Mouse (Mus musculus) adipocyte (in vitro differentiated cells): ENCODE results near the gene Nsmce1.
A peak's percentile ranks its signal among the peaks of the same experiment; 100 is the strongest.
"Not testable (repeated sequence)": the region's sequence is repeated elsewhere in the genome, so short reads cannot be mapped to it uniquely, and the experiment has no call there.

Experiments used
- DNase-seq: peaks from one replicate; pipeline ENCODE4 v3.0.0-alpha.2; 2016; ENCODE audit warnings: low spot score

The Nsmce1 gene

GRCm38 (mm10) chr7:125434666-125435290, 56.6 kb downstream of the Nsmce1 start:
- no peak for DNase-seq

DNA sequence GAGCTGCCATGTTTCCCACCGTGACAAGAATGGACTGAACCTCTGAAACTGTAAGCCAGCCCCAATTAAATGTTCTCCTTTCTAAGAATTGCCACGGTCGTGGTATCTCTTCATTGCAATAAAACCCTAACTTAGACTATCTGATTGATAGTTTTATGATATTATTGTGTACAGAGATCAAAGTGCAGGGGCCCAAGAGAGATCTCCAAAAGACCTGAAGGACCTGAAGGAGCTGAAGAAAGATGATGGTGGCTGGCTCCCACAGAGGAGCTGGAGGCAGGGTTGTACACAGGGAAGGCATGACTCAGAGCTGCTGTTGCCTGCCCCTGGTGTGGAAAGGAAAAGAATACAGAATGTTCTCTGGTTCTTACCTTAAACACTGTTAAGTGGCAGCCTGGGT, 57.5 kb downstream of the Nsmce1 start:
- DNase-seq = no peak

DNA sequence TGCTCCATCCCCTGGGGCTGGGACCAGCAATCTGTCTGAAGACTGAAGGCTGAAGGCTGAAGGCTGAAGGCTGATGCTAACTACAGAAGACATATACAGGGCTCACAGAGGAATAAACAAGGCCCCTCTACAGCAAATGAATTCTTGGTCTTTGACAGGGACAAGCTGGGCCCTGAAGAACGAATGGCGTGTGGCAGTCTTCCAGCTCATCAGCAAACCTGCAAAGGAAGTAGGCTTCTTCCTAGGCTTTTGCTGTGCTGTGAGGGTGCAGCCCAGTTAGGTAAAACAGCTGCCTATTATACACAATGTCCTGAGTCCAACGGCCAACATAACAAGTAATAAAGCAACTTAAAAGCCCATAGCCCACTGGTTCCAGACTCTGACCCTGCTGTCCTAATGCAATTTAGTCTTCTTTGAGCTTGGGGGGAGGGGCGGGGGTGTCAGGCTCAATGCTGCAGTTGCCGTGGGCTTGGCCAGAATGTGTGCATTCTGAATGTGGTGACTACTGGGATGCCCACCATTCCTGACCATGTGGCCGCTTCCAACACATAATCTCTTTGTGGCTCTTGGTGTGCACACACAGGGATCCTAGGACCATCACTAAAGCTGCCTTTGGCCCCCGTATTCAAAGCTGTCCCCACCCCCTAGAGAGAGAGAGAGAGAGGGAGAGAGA, 61.1 kb downstream of the Nsmce1 start:
- no peak for DNase-seq

DNA sequence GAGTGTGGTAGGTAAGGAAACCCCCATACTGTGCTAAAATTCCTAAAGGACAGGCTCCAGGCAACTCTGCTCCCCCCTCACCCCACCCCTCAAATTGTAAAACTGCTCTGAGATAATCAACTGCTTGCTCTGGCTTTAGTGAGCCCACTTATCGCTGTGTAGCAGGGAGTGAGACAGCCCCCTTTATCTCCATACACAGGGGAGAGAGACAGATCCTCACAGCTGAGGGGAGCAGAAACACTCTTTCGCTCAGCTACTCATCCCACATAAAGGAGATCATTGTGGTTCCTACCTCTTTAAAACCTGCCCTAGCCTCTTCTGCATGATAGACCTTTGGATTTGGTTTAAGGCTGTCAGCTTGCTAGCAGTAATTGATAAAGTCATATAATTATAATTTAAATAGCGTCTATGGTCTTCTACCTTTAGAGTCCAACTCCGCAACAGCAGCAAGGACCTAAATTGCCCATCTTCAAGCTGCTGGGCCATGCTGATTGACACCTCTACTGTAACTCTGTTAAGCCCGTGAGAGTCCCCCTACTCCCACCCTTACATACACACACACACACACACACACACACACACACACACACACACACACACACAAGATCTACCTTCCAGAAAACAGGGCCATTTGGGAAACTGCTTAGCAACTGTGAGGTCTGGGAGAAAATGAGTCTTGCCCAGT, 62.4 kb downstream of the Nsmce1 start:
- DNase-seq = not testable (repeated sequence)

DNA sequence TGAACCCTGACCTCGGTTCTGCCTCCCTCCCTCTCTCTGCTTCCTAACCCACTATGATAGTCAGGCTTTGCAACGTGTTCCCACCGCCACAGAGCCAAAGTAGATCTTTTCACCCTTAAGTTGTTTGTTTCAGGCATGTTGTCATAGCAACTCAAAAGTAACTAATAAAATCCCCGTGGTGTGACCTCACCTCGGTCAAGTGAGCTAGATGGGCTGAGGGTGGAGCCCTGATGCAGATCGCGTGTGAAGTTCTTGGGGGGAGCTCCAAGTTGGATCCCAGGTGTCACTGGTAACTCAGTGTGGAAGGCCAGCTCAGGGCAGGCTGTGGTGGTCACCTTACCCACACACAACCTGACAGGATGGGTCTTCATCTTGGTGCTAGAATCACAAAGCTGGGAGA, 63.0 kb downstream of the Nsmce1 start:
- no peak for DNase-seq

- no peak for DNase-seq
Observed at GRCm38 (mm10) chr7:125427492-125428090, 63.8 kb downstream of the Nsmce1 start.

DNA sequence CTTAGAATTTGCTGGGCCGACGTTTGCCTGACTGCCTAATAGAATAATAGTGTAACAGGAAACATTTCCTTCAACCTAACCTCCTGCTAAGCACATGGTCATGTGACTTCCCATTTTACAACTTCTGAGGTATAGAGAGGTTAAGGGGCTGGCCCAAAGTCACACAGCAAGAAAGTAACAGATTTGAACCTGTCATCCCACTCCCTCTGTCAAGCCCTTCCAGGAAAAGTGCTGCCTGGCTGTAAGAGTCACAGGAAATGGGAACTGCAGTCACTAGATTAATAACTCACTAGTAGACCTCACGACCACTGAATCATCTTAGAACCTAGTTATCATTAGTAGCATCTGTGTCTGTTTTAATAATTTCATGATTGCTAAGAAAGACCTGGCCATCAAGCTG, 68.3 kb downstream of the Nsmce1 start:
- no peak for DNase-seq

DNA sequence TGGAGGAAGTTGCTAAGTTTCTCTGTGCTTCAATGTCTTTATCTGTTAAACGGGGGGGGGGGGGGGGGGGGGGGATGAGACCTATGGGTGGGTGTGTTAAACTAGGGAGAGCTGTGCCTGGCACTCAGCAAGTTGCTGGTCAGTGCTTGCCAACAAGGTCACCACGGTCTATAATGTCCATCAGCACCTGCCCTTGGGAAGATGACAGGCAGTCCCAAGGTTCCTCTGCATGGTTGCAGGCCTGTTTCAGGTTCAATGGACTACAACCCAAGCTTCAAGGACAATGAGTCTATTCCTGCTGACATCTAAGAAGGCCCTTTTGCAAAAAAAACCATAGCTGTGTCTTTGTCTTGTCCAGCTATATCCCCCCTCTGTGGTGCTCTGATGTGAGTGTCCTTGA, 69.5 kb downstream of the Nsmce1 start:
- no peak for DNase-seq

- peak; percentile 5 for DNase-seq
Observed at GRCm38 (mm10) chr7:125420190-125420589, 71.2 kb downstream of the Nsmce1 start.

- DNase-seq = no peak
Observed at GRCm38 (mm10) chr7:125418413-125418812, 73.0 kb downstream of the Nsmce1 start.
